Comparison of ENCODE assay signal across 10 mouse cellular contexts in the genomic region with DNA sequence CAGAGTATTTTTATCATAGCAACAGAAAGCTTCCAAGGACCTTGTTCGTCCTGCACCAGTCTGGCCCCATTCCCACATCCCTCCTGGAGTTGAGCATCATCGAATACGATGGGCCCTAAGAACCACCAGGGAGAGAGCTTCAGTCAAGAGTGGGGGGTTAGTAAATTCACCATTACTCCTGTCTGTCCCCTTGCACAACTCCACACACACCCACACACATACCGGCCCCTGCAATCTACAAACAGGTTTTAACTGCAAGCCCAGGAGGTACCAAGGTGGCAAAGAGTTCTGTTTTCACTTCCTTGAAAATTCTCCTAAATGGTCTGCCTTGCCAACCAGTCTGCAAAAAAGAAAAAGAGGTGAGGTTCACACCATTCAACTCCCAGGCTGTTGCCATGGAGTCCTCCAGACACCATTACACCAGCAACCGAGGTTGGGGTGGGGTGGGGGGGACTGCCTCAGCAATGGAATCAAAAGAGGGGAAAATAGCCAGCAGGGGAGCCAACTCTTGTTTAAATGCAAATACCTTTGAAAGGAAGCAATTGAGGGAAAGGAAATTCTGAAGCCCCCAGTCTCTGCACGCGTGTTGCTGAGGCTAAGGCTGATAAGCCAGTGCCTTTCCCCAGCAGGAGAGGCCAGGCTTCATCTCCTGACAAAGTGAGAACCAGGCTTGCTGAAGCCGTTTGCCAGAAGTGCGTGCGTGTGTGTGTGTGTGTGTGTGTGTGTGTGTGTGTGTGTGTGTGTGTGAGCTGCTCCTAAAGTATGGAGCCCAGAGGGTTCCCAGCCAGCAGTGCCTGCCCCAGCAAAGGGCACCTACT.
DNase-seq lines count a peak whose midpoint lies in the region; ATAC-seq lines count a peak whose summit lies in the region.
"Had no signal": no experiment of that assay in that cellular context is flagged by ENCODE, and none has a peak within 500 bp of the region (broad histone marks: within the 10 kb centered on the region; RNA-seq: fewer than 3 reads in every experiment).

No protein-coding gene starts in this region.

- 11% methylated on average over 10 of the region's 10 CpGs for WGBS in forebrain, embryonic 12.5 days
- WGBS in kidney, embryonic 16.5 days: 32% methylated on average over 10 of the region's 10 CpGs

- DNase-seq in right cerebral cortex, adult 18-20 months: peak; percentile 11
- DNase-seq in right cerebral cortex, postnatal 25 days: no peak
- peak; percentile 54 for DNase-seq in mesoderm, embryonic 11.5 days (ENCODE audit: low read depth, low spot score)
- peak; percentile 32 for DNase-seq in right cerebral cortex, postnatal 4 days
- no peak for DNase-seq in heart, adult 11 months
- DNase-seq: gastrocnemius, adult 2 months had no signal

- peaks cover 23% of the 10 kb centered on the region for H3K4me1 ChIP-seq in forebrain, embryonic 12.5 days
- H3K4me1 ChIP-seq in kidney, embryonic 16.5 days (ENCODE audit: insufficient read depth, low read length): no peaks in the 10 kb centered on the region

- peak overlapping the region; percentile 36 for H3K4me2 ChIP-seq in forebrain, embryonic 12.5 days
- H3K4me2 ChIP-seq in kidney, embryonic 16.5 days (replicated peaks; ENCODE audit: low read depth, low read length): no peak overlapping the region

- no peaks in the 10 kb centered on the region for H3K9me3 ChIP-seq in forebrain, embryonic 12.5 days
- H3K9me3 ChIP-seq in kidney, embryonic 16.5 days (ENCODE audit: low read length): 0 out of 2 replicates have a peak, but pooled peaks cover 3% of the 10 kb centered on the region

- ATAC-seq in forebrain, embryonic 12.5 days (ENCODE audit: low FRiP score): peak; percentile 88
- ATAC-seq in kidney, embryonic 16.5 days (ENCODE audit: low FRiP score, low TSS enrichment): no peak
- no peak for ATAC-seq in erythroblast, adult 5-6 weeks (replicated peaks; ENCODE audit: low FRiP score, poor library complexity, severe bottlenecking)
- ATAC-seq: intestine, embryonic 16.5 days had no signal

- peaks cover 31% of the 10 kb centered on the region for H3K27me3 ChIP-seq in forebrain, embryonic 12.5 days
- H3K27me3 ChIP-seq in kidney, embryonic 16.5 days (ENCODE audit: insufficient read depth, low read length): no peaks in the 10 kb centered on the region

- peak overlapping the region; percentile 80 for H3K27ac ChIP-seq in forebrain, embryonic 12.5 days
- H3K27ac ChIP-seq in kidney, embryonic 16.5 days (ENCODE audit: low read length): no peak overlapping the region
- H3K27ac ChIP-seq: gastrocnemius, adult 2 months had no signal

- H3K4me3 ChIP-seq in forebrain, embryonic 12.5 days (replicated peaks): no peak overlapping the region
- no peak overlapping the region for H3K4me3 ChIP-seq in kidney, embryonic 16.5 days (ENCODE audit: low read length)
- H3K4me3 ChIP-seq: gastrocnemius, adult 2 months had no signal

- H3K36me3 ChIP-seq in forebrain, embryonic 12.5 days (replicated peaks): no peaks in the 10 kb centered on the region
- no peaks in the 10 kb centered on the region for H3K36me3 ChIP-seq in kidney, embryonic 16.5 days (ENCODE audit: insufficient read depth, low read length)

- H3K9ac ChIP-seq in forebrain, embryonic 12.5 days: 0 out of 2 replicates have a peak overlapping the region, but pooled peaks have one; percentile 5
- H3K9ac ChIP-seq in kidney, embryonic 16.5 days (replicated peaks; ENCODE audit: low read length): no peak overlapping the region

Comparison
In these comparisons a context has a peak if more than half of its experiments do, and no peak if none do; other contexts are left out.
1. DNase-seq: peak in right cerebral cortex, adult 18-20 months (single experiment), mesoderm, embryonic 11.5 days (single experiment) and right cerebral cortex, postnatal 4 days (single experiment); none in right cerebral cortex, postnatal 25 days (single experiment) and heart, adult 11 months (single experiment).